Mouse (Mus musculus): ENCODE results near the gene Sp6. TPM values are rescaled to one million over a fixed set of nuclear protein-coding genes. Genes with fewer than 3 reads are reported as not detected.

Gene Sp6
- total RNA-seq, 2 experiments from 2014 or later = not detected

GRCm38 (mm10) chr11:97065538-97066295 lies 52.5 kb downstream of the Sp6 start:
- no peak for DNase-seq

- no peak for DNase-seq
These were observed 53.6 kb downstream of the Sp6 start for GRCm38 (mm10) chr11:97066656-97067360.

- DNase-seq = no peak
These were observed 56.1 kb downstream of the Sp6 start for GRCm38 (mm10) chr11:97069333-97069732.

GRCm38 (mm10) chr11:97069770-97070169 lies 56.6 kb downstream of the Sp6 start:
- DNase-seq = no peak

- peak; percentile 68 for DNase-seq
These were observed 57.9 kb downstream of the Sp6 start for GRCm38 (mm10) chr11:97071129-97071528.

- DNase-seq = peak; percentile 63
These were observed 59.3 kb downstream of the Sp6 start for GRCm38 (mm10) chr11:97072533-97072932.

- no peak for DNase-seq
These were observed 61.0 kb downstream of the Sp6 start for GRCm38 (mm10) chr11:97074235-97074634.

Small RNAs within 50 kb of the gene (microRNA-seq; reads per million reads assigned to microRNA genes)
- gene Mir8103 = 1.0 to 1.4 reads per million in 2 experiments

Other genes starting within 250 kb of the Sp6 start
- gene Snx11, start 235.8 kb upstream of the Sp6 start, total RNA-seq (2021) = 10 to 100 TPM; 15.5 to 18.2 TPM
- 10 to 100 TPM; 69.6 to 72.0 TPM for gene Cbx1, start 224.3 kb upstream of the Sp6 start, total RNA-seq (2021)
- 100 to 1,000 TPM; 200 to 203 TPM for gene Nfe2l1, start 183.4 kb upstream of the Sp6 start, total RNA-seq (2021)
- 10 to 100 TPM; 51.2 to 52.7 TPM for gene Copz2, start 163.5 kb upstream of the Sp6 start, total RNA-seq (2021)
- gene Cdk5rap3, start 96.9 kb upstream of the Sp6 start, total RNA-seq (2021) = 10 to 100 TPM; 34.6 to 35.6 TPM
- gene Prr15l, start 85.3 kb upstream of the Sp6 start, total RNA-seq (2021) = under 1 TPM; 0.32 to 0.36 TPM
- 10 to 100 TPM; 10.6 to 16.7 TPM for gene Pnpo, start 69.4 kb upstream of the Sp6 start, total RNA-seq (2021)
- gene Sp2, start 30.4 kb upstream of the Sp6 start, total RNA-seq (2021) = 10 to 100 TPM; 18.8 to 19.3 TPM
- 10 to 100 TPM; 12.1 to 15.3 TPM for gene Scrn2, start 16.5 kb downstream of the Sp6 start, total RNA-seq (2021)
- gene Lrrc46, start 28.0 kb downstream of the Sp6 start, total RNA-seq (2021) = under 1 TPM in 1 of 2 experiments, not detected in 1; 0.38 TPM
- gene Mrpl10, start 28.2 kb downstream of the Sp6 start, total RNA-seq (2021) = 10 to 100 TPM; 80.2 to 81.0 TPM
- gene Osbpl7, start 37.2 kb downstream of the Sp6 start, total RNA-seq (2021) = 1 to 10 TPM; 5.6 to 7.5 TPM
- not detected for gene Tbx21, start 101.9 kb downstream of the Sp6 start, total RNA-seq (2021)
- gene Tbkbp1, start 138.1 kb downstream of the Sp6 start, total RNA-seq (2021) = 10 to 100 TPM; 17.0 to 17.7 TPM
- 100 to 1,000 TPM; 160 to 162 TPM for gene Kpnb1, start 174.5 kb downstream of the Sp6 start, total RNA-seq (2021)

Data from heart, postnatal 4 days (tissue).